Mouse (Mus musculus) myocyte (in vitro differentiated cells): ENCODE results near the gene Gm20388.

ENCODE experiments used
- E2F4 ChIP-seq: IDR thresholded peaks from one replicate; pipeline ENCODE4 v1.6.1; 2011; ENCODE audit warnings: mild to moderate bottlenecking, control low read depth, moderate library complexity; ENCODE audit not compliant: insufficient read depth
- MAX ChIP-seq: IDR thresholded peaks from one replicate; pipeline ENCODE4 v1.6.1; 2011; ENCODE audit warnings: low read depth, mild to moderate bottlenecking, control low read depth
- POLR2A ChIP-seq: IDR thresholded peaks from one replicate; pipeline ENCODE4 v1.6.1; 2011; ENCODE audit warnings: low read depth, mild to moderate bottlenecking, control low read depth, moderate library complexity; ENCODE audit not compliant: insufficient read length
- TCF3 ChIP-seq: IDR thresholded peaks from one replicate; pipeline ENCODE4 v1.6.1; 2011; ENCODE audit warnings: low read depth, control low read depth; ENCODE audit not compliant: insufficient read length

GRCm38 (mm10) chr8:122407678-122408077 lies 2497.0 kb downstream of the Gm20388 start:
- TF ChIP-seq TCF3 (no peak), POLR2A (no peak), E2F4 (no peak), MAX (no peak)
